Mouse (Mus musculus): Measurements from ENCODE around the gene Hoxb8.

DNA sequence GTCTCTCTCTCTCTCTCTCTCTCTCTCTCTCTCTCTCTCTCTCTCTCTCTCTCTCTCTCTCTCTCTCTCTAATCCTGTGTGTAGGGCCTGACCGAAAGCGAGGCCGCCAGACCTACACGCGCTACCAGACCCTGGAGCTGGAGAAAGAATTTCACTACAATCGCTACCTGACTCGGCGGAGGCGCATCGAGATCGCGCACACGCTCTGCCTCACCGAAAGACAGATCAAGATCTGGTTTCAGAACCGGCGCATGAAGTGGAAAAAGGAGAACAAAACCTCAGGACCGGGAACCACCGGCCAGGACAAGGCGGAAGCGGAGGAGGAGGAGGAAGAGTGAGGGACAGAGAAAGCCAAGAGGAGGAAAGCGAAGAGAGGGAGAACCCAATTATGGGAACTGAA is 7.6 kb downstream of the Hoxb8 start:
- TF ChIP-seq CTCF (IDR thresholded peaks at IDR 0.05; ENCODE audit: low read depth): no peak
- TF ChIP-seq EP300 (optimal IDR thresholded peaks at IDR 0.05): no peak
